Mouse (Mus musculus) MN1 (cell line): ENCODE results near the gene Adcy9.

Experiments
- DNase-seq: peaks from one replicate; pipeline ENCODE4 v3.0.0-alpha.2; 2016; ENCODE audit warnings: low spot score

Adcy9 gene

GRCm38 (mm10) chr16:4420298-4421054, at the start of gene Adcy9:
Gene Adcy9, minus strand, starts transcription at chr16:4420498.
- DNase-seq: peak; percentile 88

GRCm38 (mm10) chr16:4469599-4470352, 49.5 kb upstream of the Adcy9 start:
- DNase-seq: peak; percentile 45

- DNase-seq: no peak
Measured at GRCm38 (mm10) chr16:4464529-4465089, 44.3 kb upstream of the Adcy9 start.

GRCm38 (mm10) chr16:4457927-4458326, 37.6 kb upstream of the Adcy9 start:
- DNase-seq: no peak

GRCm38 (mm10) chr16:4456391-4456790, 36.1 kb upstream of the Adcy9 start:
- DNase-seq: no peak

- DNase-seq: no peak
Measured at GRCm38 (mm10) chr16:4455693-4456092, 35.4 kb upstream of the Adcy9 start.

GRCm38 (mm10) chr16:4454563-4454962, 34.3 kb upstream of the Adcy9 start:
- DNase-seq: no peak

- DNase-seq: no peak
Measured at GRCm38 (mm10) chr16:4449418-4449817, 29.1 kb upstream of the Adcy9 start.

GRCm38 (mm10) chr16:4448235-4448634, 27.9 kb upstream of the Adcy9 start:
- peak; percentile 50 for DNase-seq

- DNase-seq: no peak
Measured at GRCm38 (mm10) chr16:4446395-4446794, 26.1 kb upstream of the Adcy9 start.

- no peak for DNase-seq
Measured at GRCm38 (mm10) chr16:4444378-4444777, 24.1 kb upstream of the Adcy9 start.

GRCm38 (mm10) chr16:4439302-4440066, 19.2 kb upstream of the Adcy9 start:
- no peak for DNase-seq

- no peak for DNase-seq
Measured at GRCm38 (mm10) chr16:4436738-4437137, 16.4 kb upstream of the Adcy9 start.

- no peak for DNase-seq
Measured at GRCm38 (mm10) chr16:4435371-4435770, 15.1 kb upstream of the Adcy9 start.

GRCm38 (mm10) chr16:4431841-4432240, 11.5 kb upstream of the Adcy9 start:
- no peak for DNase-seq

- no peak for DNase-seq
Measured at GRCm38 (mm10) chr16:4431013-4431412, 10.7 kb upstream of the Adcy9 start.

- DNase-seq: no peak
Measured at GRCm38 (mm10) chr16:4430232-4430631, 9.9 kb upstream of the Adcy9 start.

GRCm38 (mm10) chr16:4425658-4426234, 5.4 kb upstream of the Adcy9 start:
- DNase-seq: no peak

GRCm38 (mm10) chr16:4423613-4424012, 3.3 kb upstream of the Adcy9 start:
- no peak for DNase-seq

GRCm38 (mm10) chr16:4422991-4423390, 2.7 kb upstream of the Adcy9 start:
- no peak for DNase-seq

GRCm38 (mm10) chr16:4419546-4420297, 576 bp downstream of the Adcy9 start:
- peak; percentile 57 for DNase-seq
